Mouse (Mus musculus): ENCODE measurements at regions not wholly inside any gene's neighbourhood (a gene's known extent, or its start where the extent isn't known, plus 50 kb on each side); places are given as distances from the start of the nearest gene placed in this dataset.

GRCm38 (mm10) chr2:95891566-95891965 lies 426.4 kb upstream of the Lrrc4c start:
- DNase-seq (ENCODE audit: low spot score in 2 of 2): peak; percentile 38 to 48

GRCm38 (mm10) chr2:95905026-95905425 lies 412.9 kb upstream of the Lrrc4c start:
- DNase-seq (ENCODE audit: low spot score in 2 of 2): no peak

- no peak for DNase-seq (ENCODE audit: low spot score in 2 of 2)
Observed at GRCm38 (mm10) chr2:95909758-95910157, 408.2 kb upstream of the Lrrc4c start.

- no peak for DNase-seq (ENCODE audit: low spot score in 2 of 2)
Observed at GRCm38 (mm10) chr2:95910160-95910559, 407.8 kb upstream of the Lrrc4c start.

Measured in right cerebral cortex, postnatal 10 days (tissue).